Mouse (Mus musculus) thymus, postnatal 14 days (tissue): ENCODE data around the gene Omp.

Source experiments
- DNase-seq: peaks from one replicate; pipeline ENCODE4 v3.0.0; 2021

Omp gene

GRCm38 (mm10) chr7:98164999-98165528 lies 19.8 kb upstream of the Omp start:
- DNase-seq: peak; percentile 65

DNA sequence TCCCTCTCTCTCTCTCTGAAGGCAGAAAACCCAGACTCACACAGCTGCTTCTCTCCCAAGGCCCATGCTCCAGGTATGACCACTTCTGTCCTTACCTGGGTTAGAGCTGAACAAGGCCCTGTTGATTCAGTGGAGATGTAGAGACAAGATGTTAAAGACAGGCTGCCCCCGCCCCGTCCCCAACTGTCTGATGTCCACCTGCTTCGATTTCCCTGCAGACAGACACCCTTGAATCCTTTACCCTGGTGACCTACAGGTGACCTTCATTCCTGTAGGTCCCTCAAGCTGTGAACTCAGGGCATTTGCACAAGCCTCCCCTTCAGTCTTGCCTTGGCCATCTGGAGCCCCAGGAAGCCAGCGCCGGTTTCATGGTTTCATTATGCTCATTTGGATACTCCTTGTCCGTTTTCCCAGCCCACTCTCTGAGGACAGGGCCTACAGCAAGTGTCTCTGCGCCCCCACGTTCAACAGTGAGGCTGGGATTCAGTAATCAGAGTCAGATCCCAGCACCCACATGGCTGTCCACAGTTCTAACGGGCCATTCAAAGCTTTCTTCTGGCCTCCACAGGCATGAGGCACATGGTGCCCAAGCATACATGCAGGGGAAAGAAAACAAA lies 19.2 kb upstream of the Omp start:
- peak; percentile 77 for DNase-seq

GRCm38 (mm10) chr7:98163700-98164099 lies 18.4 kb upstream of the Omp start:
- peak; percentile 24 for DNase-seq

DNA sequence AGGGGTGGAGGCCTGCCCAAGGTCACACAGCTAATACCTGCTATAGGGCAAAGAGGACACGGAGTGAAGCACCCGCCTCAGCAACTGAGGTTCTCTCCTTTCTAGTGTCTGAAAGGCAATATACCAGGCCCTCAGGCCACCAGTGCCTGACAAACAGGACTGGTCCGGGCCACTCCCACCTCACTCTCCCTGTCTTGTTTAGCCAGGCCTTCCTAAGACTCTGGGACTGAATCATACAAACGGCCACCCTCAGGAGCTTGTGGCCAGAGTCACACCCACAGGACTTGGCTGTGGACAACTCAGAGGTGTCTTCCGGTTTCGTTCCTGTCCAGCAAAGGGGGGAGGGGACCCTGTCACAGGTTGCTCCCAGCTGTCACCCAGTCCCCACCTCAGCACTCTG lies 16.9 kb upstream of the Omp start:
- DNase-seq: no peak

- DNase-seq: no peak
Observed at GRCm38 (mm10) chr7:98160041-98160740, 14.9 kb upstream of the Omp start.

- no peak for DNase-seq
Observed at GRCm38 (mm10) chr7:98158481-98158880, 13.2 kb upstream of the Omp start.

DNA sequence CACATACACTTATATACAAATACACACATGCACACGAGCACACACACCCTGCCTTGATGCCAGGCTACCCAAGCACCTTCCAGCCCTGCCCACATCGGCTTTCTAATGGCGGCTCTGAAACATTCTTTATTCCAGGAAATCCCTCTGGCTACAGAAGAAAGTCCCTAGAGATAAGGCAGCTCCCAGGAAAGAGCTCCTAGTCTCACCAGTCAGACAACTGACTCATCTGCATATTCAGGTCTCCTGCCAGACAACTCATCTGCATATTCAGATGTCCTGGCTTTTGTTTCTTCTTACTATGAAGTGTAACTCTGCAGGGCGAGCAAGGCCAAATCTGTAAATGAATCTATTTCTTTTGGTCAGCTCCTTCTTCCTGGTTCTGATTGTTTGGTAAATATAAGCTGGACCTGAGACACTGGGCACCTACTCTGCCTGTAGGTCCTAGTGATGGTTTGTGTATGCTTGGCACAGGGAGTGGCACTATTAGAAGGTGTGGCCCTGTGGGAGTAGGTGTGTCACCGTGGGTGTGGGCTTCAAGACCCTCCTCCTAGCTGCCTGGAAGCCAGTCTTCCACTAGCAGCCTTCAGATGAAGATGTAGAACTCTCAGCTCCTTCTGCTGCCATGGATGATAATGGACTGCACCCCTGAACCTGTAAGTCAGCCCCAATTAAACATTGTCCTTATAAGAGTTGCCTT lies 12.5 kb upstream of the Omp start:
- no peak for DNase-seq

DNA sequence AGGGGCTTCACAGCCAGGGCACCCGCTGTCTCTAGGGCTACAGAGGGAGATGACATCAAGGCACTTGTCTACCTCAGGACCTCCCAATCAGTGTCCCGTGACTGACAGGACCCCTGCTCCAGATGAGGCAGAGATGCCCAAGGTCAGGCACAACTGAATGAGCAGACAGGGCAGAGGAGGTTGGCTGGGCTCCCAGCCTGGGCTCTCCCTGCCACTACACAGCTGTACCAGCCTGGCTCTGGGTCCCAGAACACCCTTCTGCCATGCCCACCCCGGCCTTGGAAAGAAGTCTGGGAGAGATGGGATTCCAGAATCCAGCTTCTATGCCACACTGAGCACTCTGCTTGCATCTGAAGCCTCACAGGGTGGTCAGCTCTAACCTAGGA lies 11.0 kb upstream of the Omp start:
- DNase-seq: no peak

GRCm38 (mm10) chr7:98155546-98156279 lies 10.4 kb upstream of the Omp start:
- DNase-seq: peak; percentile 82

DNA sequence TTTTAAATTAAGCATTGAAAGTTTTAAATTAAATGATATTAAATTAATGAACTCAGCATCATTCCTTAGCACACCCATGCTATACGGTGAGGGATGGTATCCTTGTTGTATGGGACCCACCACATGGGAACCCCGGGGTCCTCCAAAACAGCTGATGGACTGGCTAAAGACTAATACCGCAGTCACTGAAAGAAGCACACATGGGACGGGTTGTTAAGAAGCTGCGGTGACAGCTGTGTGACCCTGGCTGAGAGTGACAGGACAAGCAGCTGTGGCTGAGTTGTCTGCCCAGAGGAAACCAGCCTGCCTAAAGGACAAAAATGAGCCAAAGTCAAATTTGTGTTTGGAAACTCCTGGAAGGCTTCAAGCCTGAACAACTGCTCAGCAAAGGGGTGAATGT lies 8.6 kb upstream of the Omp start:
- no peak for DNase-seq

DNA sequence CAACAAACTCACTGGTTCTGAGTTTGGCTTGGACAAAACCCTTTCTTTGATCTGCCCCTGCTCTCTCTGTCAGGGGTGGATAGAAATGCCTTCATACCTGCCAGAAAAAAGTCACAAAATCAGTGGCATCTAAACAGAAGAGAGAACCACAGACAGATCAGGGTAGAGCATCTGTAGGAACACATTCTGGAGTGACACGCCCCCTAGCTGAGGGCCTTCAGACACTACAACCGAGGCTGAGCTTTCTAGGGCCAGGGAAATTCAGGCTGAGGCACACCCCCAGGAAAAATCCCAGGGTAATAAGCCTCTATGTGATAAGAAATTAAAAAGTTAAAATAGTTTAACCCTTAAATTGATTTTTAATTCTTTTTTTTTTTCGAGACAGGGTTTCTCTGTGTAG lies 8.0 kb upstream of the Omp start:
- no peak for DNase-seq

DNA sequence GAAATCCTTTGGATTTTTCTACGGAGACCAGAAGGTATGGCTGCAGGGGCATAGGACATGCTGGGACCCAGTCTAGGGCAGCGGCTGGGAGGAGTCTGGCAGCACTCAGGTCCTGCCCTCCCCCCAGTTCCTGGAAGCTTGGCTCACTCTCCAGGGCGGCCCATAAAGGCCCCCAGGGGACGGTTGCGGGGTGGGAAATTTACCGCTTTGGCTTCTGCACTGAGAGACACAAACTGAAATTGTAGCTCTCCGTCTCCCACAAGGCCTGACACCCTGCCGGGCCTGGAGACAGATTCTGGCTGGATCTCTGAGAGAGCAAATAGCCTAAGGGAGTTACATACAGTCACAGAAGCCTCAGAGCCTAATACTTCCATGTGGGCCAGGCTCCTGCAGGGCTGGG lies 7.1 kb upstream of the Omp start:
- no peak for DNase-seq

DNA sequence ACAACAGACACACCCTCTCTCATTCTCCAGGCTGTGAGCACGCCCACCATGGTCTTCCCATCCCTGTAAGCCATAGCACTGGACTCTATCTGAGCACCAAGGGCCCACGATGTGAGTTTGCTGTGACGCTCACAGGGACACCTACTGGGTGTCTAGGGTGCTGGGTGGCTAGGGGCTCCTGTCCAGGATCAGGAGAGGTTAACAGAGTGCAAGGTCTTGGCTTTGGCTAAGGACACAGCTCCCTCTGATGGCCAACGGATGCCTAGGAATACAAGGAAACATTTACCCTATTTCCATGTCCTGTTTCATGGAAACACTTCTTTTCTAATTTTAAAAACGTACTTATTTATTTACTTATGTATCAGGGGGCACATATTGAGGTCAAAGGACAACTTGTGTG lies 5.2 kb upstream of the Omp start:
- DNase-seq: no peak

DNA sequence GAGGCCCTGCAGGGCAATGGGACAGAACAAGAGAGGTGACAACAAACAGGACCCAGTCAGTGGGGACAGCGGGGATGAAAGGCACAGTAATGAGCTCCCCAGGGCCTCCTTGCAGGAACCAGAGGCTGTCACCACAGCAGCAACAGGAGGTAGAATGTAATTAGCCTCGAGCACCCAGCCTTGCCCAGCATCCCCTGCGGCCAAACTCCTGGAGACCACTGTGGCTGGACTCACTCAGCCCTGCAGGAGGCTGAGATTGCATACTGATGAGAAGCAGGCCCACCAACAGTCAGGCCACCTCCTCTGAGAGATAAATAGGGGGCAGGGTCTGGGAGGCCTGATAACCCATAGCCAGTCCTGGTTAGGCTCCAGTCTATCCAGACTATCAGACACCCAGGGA lies 4.5 kb upstream of the Omp start:
- no peak for DNase-seq

DNA sequence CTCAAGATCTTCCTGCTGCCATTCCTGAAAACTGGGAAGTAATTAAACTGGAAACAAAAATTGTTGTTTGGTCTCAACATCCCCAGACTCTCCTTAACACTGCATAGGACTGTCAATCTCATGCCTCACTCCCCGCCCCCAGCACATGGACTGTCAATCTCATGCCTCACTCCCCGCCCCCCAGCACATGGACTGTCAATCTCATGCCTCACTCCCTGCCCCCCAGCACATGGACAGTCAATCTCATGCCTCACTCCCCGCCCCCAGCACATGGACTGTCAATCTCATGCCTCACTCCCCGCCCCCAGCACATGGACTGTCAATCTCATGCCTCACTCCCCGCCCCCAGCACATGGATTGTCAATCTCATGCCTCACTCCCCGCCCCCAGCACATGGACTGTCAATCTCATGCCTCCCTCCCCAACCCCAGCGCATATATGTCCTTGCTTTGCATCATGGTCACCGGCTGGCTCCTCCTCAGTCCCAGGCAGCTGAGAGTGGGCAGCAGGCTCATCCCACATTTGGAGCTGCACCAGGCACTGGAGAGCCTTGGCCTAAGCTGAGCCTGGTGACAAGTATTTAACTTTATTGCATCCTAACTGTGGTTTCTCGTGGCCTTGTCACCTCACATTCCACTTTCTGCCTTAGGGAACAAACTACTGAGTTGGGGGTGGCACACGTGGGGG lies 3.6 kb upstream of the Omp start:
- DNase-seq: no peak

- DNase-seq: no peak
Observed at GRCm38 (mm10) chr7:98147766-98148165, 2.5 kb upstream of the Omp start.

DNA sequence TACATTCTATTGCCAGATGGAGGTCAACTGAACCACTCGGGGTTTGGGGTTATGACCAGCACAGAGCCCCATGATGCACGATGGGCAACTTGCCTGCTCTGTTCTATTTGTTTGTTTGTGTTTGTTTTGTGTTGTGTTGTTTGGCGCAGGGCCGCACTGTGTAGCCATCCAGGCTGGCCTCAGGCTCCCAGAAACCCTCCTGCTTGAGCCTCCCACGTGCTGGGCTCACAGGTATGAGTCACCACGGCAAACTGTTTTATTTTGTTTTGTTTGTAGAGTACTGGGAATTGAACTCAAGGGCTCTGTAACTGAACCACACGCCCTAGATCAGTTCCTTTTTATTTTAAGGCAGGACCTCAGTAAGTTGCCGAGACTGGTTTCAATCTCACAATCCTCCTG lies 1.1 kb upstream of the Omp start:
- no peak for DNase-seq

DNA sequence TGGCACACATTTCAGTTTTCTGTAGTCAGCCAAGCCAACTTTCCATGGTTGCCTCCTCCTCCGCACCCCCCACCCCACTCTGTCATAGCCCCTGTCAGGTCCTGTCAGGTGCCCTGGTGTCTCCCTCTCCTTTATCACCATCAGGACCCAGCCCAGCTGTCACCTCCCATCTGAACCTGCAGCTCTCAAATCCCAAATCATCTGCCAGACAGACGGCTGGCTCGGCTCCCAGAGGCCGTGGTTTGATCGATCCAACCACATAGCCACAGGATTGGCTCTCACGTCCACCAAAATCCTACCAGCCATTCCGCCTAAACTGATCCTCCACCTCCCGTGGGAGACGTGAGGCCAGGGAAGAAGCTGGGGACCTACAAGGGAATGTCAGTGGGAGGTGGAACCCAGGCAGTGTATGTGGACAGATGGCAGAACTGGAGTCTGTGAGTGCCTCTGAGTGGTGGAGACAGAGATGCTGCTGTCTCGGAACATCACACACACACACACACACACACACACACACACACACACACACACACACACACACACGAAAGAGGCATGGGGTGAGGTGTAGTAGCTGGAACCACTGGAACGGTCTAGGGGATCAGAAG lies 642 bp upstream of the Omp start:
- DNase-seq: no peak

DNA sequence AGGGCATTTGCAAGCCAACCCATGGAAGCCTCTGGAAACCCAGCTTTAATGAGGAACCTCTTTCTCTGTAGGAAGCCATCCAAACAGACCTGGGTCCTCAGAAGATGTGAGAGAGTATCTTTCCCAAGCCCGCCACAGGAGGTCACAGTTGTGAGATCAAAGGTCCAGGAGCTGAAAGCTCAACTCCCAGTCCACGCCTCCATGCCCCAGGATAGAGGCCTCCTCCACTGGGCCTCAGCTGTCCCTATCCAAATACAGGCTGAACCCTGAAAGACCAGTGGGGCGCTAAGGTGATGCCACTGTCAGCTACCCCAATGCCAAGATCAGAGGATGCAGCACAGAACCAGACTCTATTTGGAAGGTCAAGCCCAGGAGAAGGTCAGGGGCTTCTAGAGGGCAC lies 2.7 kb downstream of the Omp start:
- no peak for DNase-seq

- no peak for DNase-seq
Observed at GRCm38 (mm10) chr7:98142247-98142646, 3.1 kb downstream of the Omp start.

- DNase-seq: peak; percentile 52
Observed at GRCm38 (mm10) chr7:98141206-98141605, 4.1 kb downstream of the Omp start.

DNA sequence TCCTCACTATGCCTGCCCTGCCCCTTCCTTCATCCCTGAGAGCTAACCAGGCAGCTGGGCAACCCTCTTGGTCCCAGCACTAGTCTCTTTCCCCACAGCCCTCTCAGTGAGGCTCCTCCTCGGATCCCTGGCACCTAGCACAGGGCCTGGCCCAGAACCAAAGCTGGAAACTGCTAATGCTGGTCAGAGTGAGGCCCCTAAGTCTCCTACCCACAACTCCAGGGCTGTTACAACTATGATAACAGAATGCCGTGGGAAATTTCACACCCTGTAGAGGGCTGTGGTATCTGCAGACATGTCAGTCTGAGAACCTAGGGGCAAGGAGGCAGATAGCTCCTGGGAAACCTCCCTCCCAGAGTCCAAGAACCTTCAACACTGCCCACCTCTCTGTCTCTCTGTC lies 4.7 kb downstream of the Omp start:
- DNase-seq: no peak
